Mouse (Mus musculus): Measurements from ENCODE around the gene Sae1.

- no peak for TF ChIP-seq CTCF (IDR thresholded peaks at IDR 0.05; ENCODE audit: insufficient read depth, low read length)
- TF ChIP-seq POLR2A (IDR thresholded peaks at IDR 0.05; ENCODE audit: borderline replicate concordance, extremely low read depth, low read depth, low read length), result peak; percentile 48; the same call in 1 of the 2 replicates
These were observed 78.1 kb downstream of the Sae1 start for GRCm38 (mm10) chr7:16309318-16310019.

Data from lung, adult 2 months (tissue).